Mouse (Mus musculus) MEL (cell line): ENCODE results near the gene Fam89a. TPM values are rescaled to one million over a fixed set of nuclear protein-coding genes. Genes with fewer than 3 reads are reported as not detected.

ENCODE experiments used
- DNase-seq: peaks from one replicate; pipeline ENCODE4 v3.0.0; 2011; ENCODE audit warnings: low read depth, low spot score
- H3K27ac ChIP-seq: 2 replicates; pipeline ENCODE4 v1.5.1; 2012; ENCODE audit warnings: low read depth, mild to moderate bottlenecking, control low read depth, low read length, moderate library complexity; ENCODE audit not compliant: control insufficient read depth
- H3K27me3 ChIP-seq, 2 experiments: fragments of 150-350 bp in 1 of 2; sonication (generic) in 1 of 2; 2 replicates each; pipeline ENCODE4 v1.6.1; 2012; ENCODE audit warnings: low read length in 2 of 2, mild to moderate bottlenecking in 2 of 2, improper control_type of control experiment in 1 of 2, moderate library complexity in 1 of 2; ENCODE audit not compliant: insufficient read depth in 2 of 2, control insufficient read depth in 1 of 2
- H3K36me3 ChIP-seq, 2 experiments: 2 replicates each; pipeline ENCODE4 v1.6.1; 2012 to 2014; ENCODE audit warnings: low read length in 2 of 2, improper control_type of control experiment in 1 of 2, inconsistent platforms in 1 of 2, mild to moderate bottlenecking in 1 of 2; ENCODE audit not compliant: insufficient read depth in 2 of 2, control insufficient read depth in 1 of 2
- H3K4me1 ChIP-seq, 2 experiments: fragments of 150-350 bp in 1 of 2; sonication (generic) in 1 of 2; 2 replicates each; pipeline ENCODE4 v1.6.1; 2012; ENCODE audit warnings: low read length in 2 of 2, improper control_type of control experiment in 1 of 2, mild to moderate bottlenecking in 1 of 2; ENCODE audit not compliant: insufficient read depth in 2 of 2, control insufficient read depth in 1 of 2
- H3K4me3 ChIP-seq, 2 experiments: fragments of 150-350 bp in 1 of 2; sonication (generic) in 1 of 2; 2 replicates each; pipeline ENCODE4 v1.5.1; 2012; ENCODE audit warnings: low read depth in 2 of 2, low read length in 2 of 2, mild to moderate bottlenecking in 2 of 2, moderate library complexity in 2 of 2, control low read depth in 1 of 2, improper control_type of control experiment in 1 of 2; ENCODE audit not compliant: control insufficient read depth in 1 of 2, insufficient read depth in 1 of 2
- H3K79me2 ChIP-seq: 2 replicates; pipeline ENCODE4 v1.6.1; 2012; ENCODE audit warnings: mild to moderate bottlenecking, low read length, moderate library complexity; ENCODE audit not compliant: control insufficient read depth, poor library complexity, insufficient read depth
- H3K9ac ChIP-seq: 2 replicates; pipeline ENCODE4 v1.6.1; 2012; ENCODE audit warnings: low read depth, mild to moderate bottlenecking, control low read depth, low read length, moderate library complexity; ENCODE audit not compliant: control insufficient read depth, poor library complexity, severe bottlenecking
- H3K9me3 ChIP-seq: fragments of 150-350 bp; sonication (generic); replicated peaks from 2 replicates; pipeline ENCODE4 v1.6.1; 2012; ENCODE audit warnings: mild to moderate bottlenecking, low read length, improper control_type of control experiment, moderate library complexity; ENCODE audit not compliant: insufficient read depth
- BHLHE40 ChIP-seq: IDR thresholded peaks from 2 replicates; pipeline ENCODE4 v1.6.1; 2012; ENCODE audit warnings: low read depth, mild to moderate bottlenecking, inconsistent platforms, low read length, improper control_type of control experiment, borderline replicate concordance
- CHD1 ChIP-seq: IDR thresholded peaks from 2 replicates; pipeline ENCODE4 v1.6.1; 2012; ENCODE audit warnings: low read depth, mild to moderate bottlenecking, inconsistent platforms, low read length, improper control_type of control experiment
- CHD2 ChIP-seq: IDR thresholded peaks from 2 replicates; pipeline ENCODE4 v1.6.1; 2011; ENCODE audit warnings: low read length, improper control_type of control experiment
- E2F4 ChIP-seq: IDR thresholded peaks from 2 replicates; pipeline ENCODE4 v1.6.1; 2011; ENCODE audit warnings: low read depth, low read length, improper control_type of control experiment, borderline replicate concordance
- ELF1 ChIP-seq: IDR thresholded peaks from 2 replicates; pipeline ENCODE4 v1.6.1; 2014; ENCODE audit warnings: low read depth, mild to moderate bottlenecking, inconsistent platforms, low read length, improper control_type of control experiment, moderate library complexity
- ETS1 ChIP-seq: IDR thresholded peaks from 2 replicates; pipeline ENCODE4 v1.6.1; 2012; ENCODE audit warnings: low read depth, mild to moderate bottlenecking, inconsistent platforms, low read length, improper control_type of control experiment, moderate library complexity
- HCFC1 ChIP-seq: IDR thresholded peaks from 2 replicates; pipeline ENCODE4 v1.6.1; 2012; ENCODE audit warnings: low read depth, mild to moderate bottlenecking, inconsistent platforms, low read length, improper control_type of control experiment, moderate library complexity
- JUND ChIP-seq: IDR thresholded peaks from 2 replicates; pipeline ENCODE4 v1.6.1; 2011; ENCODE audit warnings: low read depth, mild to moderate bottlenecking, improper control_type of control experiment, low read length
- KAT2A ChIP-seq: conservative IDR thresholded peaks from 2 replicates; pipeline ENCODE4 v1.6.1; 2012; ENCODE audit warnings: low read depth, low read length, improper control_type of control experiment, inconsistent platforms
- MAFK ChIP-seq: IDR thresholded peaks from 2 replicates; pipeline ENCODE4 v1.6.1; 2011; ENCODE audit warnings: low read depth, mild to moderate bottlenecking, low read length, improper control_type of control experiment, borderline replicate concordance
- MAZ ChIP-seq: IDR thresholded peaks from 2 replicates; pipeline ENCODE4 v1.6.1; 2012; ENCODE audit warnings: low read depth, mild to moderate bottlenecking, inconsistent platforms, low read length, improper control_type of control experiment
- MEF2A ChIP-seq: IDR thresholded peaks from 2 replicates; pipeline ENCODE4 v1.6.1; 2014; ENCODE audit warnings: low read depth, mild to moderate bottlenecking, inconsistent platforms, low read length, improper control_type of control experiment; ENCODE audit not compliant: poor library complexity, insufficient replicate concordance, severe bottlenecking; ENCODE audit errors: extremely low read depth
- MXI1 ChIP-seq: IDR thresholded peaks from 2 replicates; pipeline ENCODE4 v1.6.1; 2011; ENCODE audit warnings: mild to moderate bottlenecking, low read depth, low read length, improper control_type of control experiment
- MYC ChIP-seq: IDR thresholded peaks from 2 replicates; pipeline ENCODE4 v1.6.1; 2011; ENCODE audit warnings: low read depth, mild to moderate bottlenecking, low read length, improper control_type of control experiment, moderate library complexity
- NELFE ChIP-seq: IDR thresholded peaks from 2 replicates; pipeline ENCODE4 v1.6.1; 2011; ENCODE audit warnings: low read depth, low read length, improper control_type of control experiment
- NRF1 ChIP-seq: IDR thresholded peaks from 2 replicates; pipeline ENCODE4 v1.6.1; 2014; ENCODE audit warnings: low read depth, mild to moderate bottlenecking, inconsistent platforms, low read length, improper control_type of control experiment, moderate library complexity; ENCODE audit not compliant: poor library complexity, insufficient read depth, severe bottlenecking
- POLR2A ChIP-seq, 2 experiments: IDR thresholded peaks; 2 replicates each; pipeline ENCODE4 v1.6.1; 2011 to 2012; ENCODE audit warnings: low read length in 2 of 2, mild to moderate bottlenecking in 2 of 2, control low read depth in 1 of 2, improper control_type of control experiment in 1 of 2, low read depth in 1 of 2, moderate library complexity in 1 of 2; ENCODE audit not compliant: control insufficient read depth in 1 of 2, insufficient read depth in 1 of 2, poor library complexity in 1 of 2
- POLR2AphosphoS2 ChIP-seq: IDR thresholded peaks from 2 replicates; pipeline ENCODE4 v1.6.1; 2011; ENCODE audit warnings: low read length, improper control_type of control experiment
- POLR2AphosphoS5 ChIP-seq: IDR thresholded peaks from 2 replicates; pipeline ENCODE4 v1.6.1; 2012; ENCODE audit warnings: low read depth, borderline replicate concordance, mild to moderate bottlenecking, inconsistent platforms, low read length, moderate library complexity, mixed read lengths
- RAD21 ChIP-seq: IDR thresholded peaks from 2 replicates; pipeline ENCODE4 v1.6.1; 2011; ENCODE audit warnings: mild to moderate bottlenecking, low read depth, low read length, improper control_type of control experiment
- SIN3A ChIP-seq: IDR thresholded peaks from 2 replicates; pipeline ENCODE4 v1.6.1; 2012; ENCODE audit warnings: low read length, improper control_type of control experiment, inconsistent platforms
- SMC3 ChIP-seq: IDR thresholded peaks from 2 replicates; pipeline ENCODE4 v1.6.1; 2011; ENCODE audit warnings: low read depth, low read length, improper control_type of control experiment
- TAL1 ChIP-seq: IDR thresholded peaks from 2 replicates; pipeline ENCODE4 v1.6.1; 2012; ENCODE audit warnings: mild to moderate bottlenecking, inconsistent platforms, low read length, moderate library complexity, mixed read lengths
- TBP ChIP-seq: IDR thresholded peaks from 2 replicates; pipeline ENCODE4 v1.8.0; 2011; ENCODE audit warnings: low read depth, low read length, improper control_type of control experiment
- USF2 ChIP-seq, 2 experiments: IDR thresholded peaks; 2 replicates each; pipeline ENCODE4 v1.6.1; 2011 to 2012; ENCODE audit warnings: improper control_type of control experiment in 2 of 2, low read length in 2 of 2, borderline replicate concordance in 1 of 2, inconsistent platforms in 1 of 2, low read depth in 1 of 2, mild to moderate bottlenecking in 1 of 2; ENCODE audit not compliant: insufficient read depth in 1 of 2
- ZC3H11A ChIP-seq: IDR thresholded peaks from 2 replicates; pipeline ENCODE4 v1.6.1; 2012; ENCODE audit warnings: low read depth, mild to moderate bottlenecking, inconsistent platforms, low read length, improper control_type of control experiment
- ZKSCAN1 ChIP-seq: IDR thresholded peaks from 2 replicates; pipeline ENCODE4 v1.6.1; 2012; ENCODE audit warnings: low read depth, mild to moderate bottlenecking, inconsistent platforms, low read length, improper control_type of control experiment, moderate library complexity
- ZMIZ1 ChIP-seq: IDR thresholded peaks from 2 replicates; pipeline ENCODE4 v1.6.1; 2012; ENCODE audit warnings: low read depth, mild to moderate bottlenecking, inconsistent platforms, low read length, improper control_type of control experiment, moderate library complexity
- ZNF384 ChIP-seq: IDR thresholded peaks from 2 replicates; pipeline ENCODE4 v1.6.1; 2012; ENCODE audit warnings: low read depth, mild to moderate bottlenecking, inconsistent platforms, low read length, improper control_type of control experiment
- polyA plus RNA-seq, 2 experiments: library from polyadenylated mRNA; stranded (reverse) in 1 of 2; unstranded in 1 of 2; fragments of >175 nt in 1 of 2; fragments of >200 nt in 1 of 2; gene quantifications; 2 replicates each; pipeline versions ENCODE4 v1.2.1 to v1.2.4; 2012; ENCODE audit warnings: low replicate concordance in 2 of 2, low read depth in 1 of 2; ENCODE audit not compliant: insufficient read length in 2 of 2, insufficient read depth in 1 of 2, missing spikeins in 1 of 2
- total RNA-seq: library from RNA; depleted of rRNA; stranded (reverse); fragments of 300-350 nt; gene quantifications from 2 replicates; pipeline ENCODE4 v1.2.3, GENCODE M21; 2012

Gene Fam89a
- total and polyA plus RNA-seq, 3 experiments: 0.31 to 1.8 TPM; not detected in 1

DNA sequence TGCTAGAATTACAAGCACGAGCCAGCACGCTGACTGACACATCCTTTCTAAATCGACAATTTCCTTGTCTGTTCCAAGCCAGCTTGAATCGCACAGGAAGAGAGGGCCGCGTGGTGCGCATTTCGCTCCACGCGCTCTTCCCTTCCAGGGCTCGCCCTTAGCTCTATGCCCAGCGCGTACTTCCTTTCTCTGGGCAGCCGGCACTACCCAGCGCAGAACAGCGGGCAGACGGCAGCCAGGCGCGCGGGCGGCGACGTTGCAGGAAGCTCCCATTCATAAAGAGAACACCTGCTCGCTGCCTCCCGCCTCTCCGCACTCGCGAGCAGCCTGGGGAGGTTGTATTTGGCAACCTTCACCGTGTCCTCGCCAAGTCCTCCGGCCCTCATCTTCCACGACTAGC lies 40.6 kb upstream of the Fam89a start:
- Histone ChIP-seq H3K27ac (no peak overlapping the region), H3K27me3 (no peaks in the 10 kb centered on the region), H3K9ac (no peak overlapping the region), H3K9me3 (no peaks in the 10 kb centered on the region), H3K36me3 (peaks cover 0 to 4% of the 10 kb centered on the region in 2 experiments; a peak in 2 of 4 replicates), H3K4me3 (no peak overlapping the region), H3K4me1 (peaks cover 0 to 16% of the 10 kb centered on the region in 2 experiments; a peak in 2 of 4 replicates), H3K79me2 (no peaks in the 10 kb centered on the region)
- DNase-seq: no peak
- no peak for TF ChIP-seq NELFE
- TF ChIP-seq ZMIZ1: no peak
- TF ChIP-seq TBP: no peak
- TF ChIP-seq ZKSCAN1: no peak
- no peak for TF ChIP-seq ETS1
- TF ChIP-seq BHLHE40: no peak
- no peak for TF ChIP-seq HCFC1
- TF ChIP-seq KAT2A: no peak
- TF ChIP-seq CHD1: no peak
- TF ChIP-seq MAZ: no peak
- no peak for TF ChIP-seq RAD21
- no peak for TF ChIP-seq POLR2AphosphoS5
- TF ChIP-seq JUND: no peak
- TF ChIP-seq SMC3: no peak
- TF ChIP-seq ELF1: no peak
- TF ChIP-seq TAL1: no peak
- TF ChIP-seq ZC3H11A: no peak
- TF ChIP-seq, all 39 proteins: peak for 0

DNA sequence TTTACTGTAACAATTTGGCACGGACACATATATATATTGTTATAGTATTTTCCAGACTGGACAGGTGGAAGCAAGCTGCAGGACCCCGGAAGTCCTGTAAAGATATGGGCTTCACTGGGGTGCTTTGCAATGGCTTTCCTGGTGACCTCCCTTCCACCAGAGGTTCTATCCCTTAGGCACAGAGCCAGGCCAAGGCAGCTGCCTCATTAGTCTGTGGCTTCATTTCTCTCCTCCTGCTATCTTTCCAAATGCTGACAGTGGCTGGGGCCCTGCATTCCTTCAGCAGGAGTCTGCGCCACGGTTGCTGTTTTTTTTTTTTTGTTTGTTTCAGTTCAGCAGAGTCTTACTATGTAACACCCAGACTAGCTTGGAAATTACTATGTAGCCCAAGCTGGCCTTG lies 40.1 kb upstream of the Fam89a start:
- TF ChIP-seq USF2 (IDR thresholded peaks at IDR 0.05; ENCODE audit: borderline replicate concordance in 1 of 2, insufficient read depth in 1 of 2, low read depth in 1 of 2, low read length in 2 of 2) (no peak), BHLHE40 (no peak), POLR2AphosphoS2 (no peak), POLR2A (IDR thresholded peaks at IDR 0.05; ENCODE audit: control insufficient read depth in 1 of 2, insufficient read depth in 1 of 2, low read depth in 1 of 2, low read length in 2 of 2, poor library complexity in 1 of 2) (no peak), KAT2A (no peak), ZNF384 (no peak), MYC (no peak), E2F4 (no peak), MEF2A (no peak), POLR2AphosphoS5 (no peak), ZMIZ1 (no peak), MXI1 (no peak), RAD21 (no peak), SIN3A (no peak), CHD2 (no peak), JUND (no peak), CHD1 (no peak), NRF1 (no peak), ZC3H11A (no peak), MAFK (no peak)
- DNase-seq: no peak
- no peak overlapping the region for H3K27ac ChIP-seq
- no peaks in the 10 kb centered on the region for H3K79me2 ChIP-seq
- no peaks in the 10 kb centered on the region for H3K27me3 ChIP-seq
- peaks cover 0 to 4% of the 10 kb centered on the region in 2 experiments; a peak in 2 of 4 replicates for H3K36me3 ChIP-seq
- H3K4me1 ChIP-seq: peaks cover 0 to 16% of the 10 kb centered on the region in 2 experiments; a peak in 2 of 4 replicates
- no peaks in the 10 kb centered on the region for H3K9me3 ChIP-seq
- H3K9ac ChIP-seq: no peak overlapping the region
- no peak overlapping the region for H3K4me3 ChIP-seq
